Mouse (Mus musculus) natural killer cell, adult 2 months (primary cell): ENCODE measurements around the gene Cdc40.

Experiments
- DNase-seq, 2 experiments: peaks; one replicate each; pipeline ENCODE4 v3.0.0; 2022; ENCODE audit warnings: low spot score in 2 of 2

The Cdc40 gene

GRCm38 (mm10) chr10:40882831-40883643 lies at the start of gene Cdc40, which contains the start of gene Wasf1:
Gene Cdc40 (minus strand): TSS chr10:40883311.
Gene Wasf1 (plus strand): TSS chr10:40883475.
- peak; percentile 80 to 85 for DNase-seq

DNA sequence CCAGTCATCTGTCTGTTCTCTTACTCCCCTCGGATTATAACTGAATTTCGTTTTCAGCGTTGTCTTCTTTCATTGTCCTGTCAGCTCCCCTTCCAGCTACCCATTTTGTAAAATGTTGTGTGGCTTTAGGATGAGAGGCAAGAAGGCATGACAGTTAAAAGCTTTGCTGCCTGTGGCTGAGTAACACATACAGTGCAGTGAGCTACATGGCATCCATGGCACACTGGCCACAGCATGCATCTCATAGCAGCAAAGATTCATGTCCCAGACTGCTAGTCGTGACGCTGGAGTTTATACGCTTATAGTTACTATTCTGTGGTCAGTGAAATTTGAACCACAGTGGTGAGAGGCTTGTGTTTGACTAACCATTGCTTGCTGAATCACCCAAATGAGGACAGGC lies 36.4 kb upstream of the Cdc40 start:
- no peak for DNase-seq

DNA sequence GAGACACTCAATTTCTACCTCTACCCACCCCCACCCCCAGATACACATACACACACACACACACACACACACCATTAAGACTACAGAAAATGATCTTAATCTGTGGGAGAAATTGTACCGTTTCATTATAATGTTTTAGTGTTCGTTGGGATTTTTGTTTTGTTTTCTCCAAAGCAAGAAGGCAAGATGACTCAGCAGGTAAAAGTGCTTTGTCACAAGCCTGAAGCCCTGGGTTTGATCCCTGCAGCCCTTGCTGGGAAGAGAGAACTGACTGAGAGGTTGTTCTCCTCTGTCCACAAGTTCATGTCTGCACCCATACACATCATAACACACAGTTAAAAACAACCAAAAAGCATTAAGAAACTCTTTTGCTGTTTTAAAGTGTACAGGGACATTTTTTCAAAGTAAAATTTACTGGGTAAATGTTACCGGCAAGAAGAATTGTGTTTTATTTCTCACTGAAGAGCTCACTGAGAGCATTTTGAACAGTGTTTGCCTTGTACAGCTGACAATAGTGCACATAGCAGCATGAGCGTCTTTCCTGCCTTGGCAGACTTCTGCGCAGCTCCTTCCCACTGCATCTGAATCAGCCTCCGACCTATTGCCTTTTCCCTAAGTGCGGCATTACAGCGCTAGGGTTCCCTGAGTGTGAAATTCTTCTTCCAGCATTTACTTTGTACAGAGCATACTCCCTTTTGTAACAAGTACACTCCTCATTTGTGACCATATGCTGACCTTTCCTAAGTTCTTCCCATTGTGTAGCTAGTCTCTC lies 35.7 kb upstream of the Cdc40 start:
- DNase-seq: no peak

GRCm38 (mm10) chr10:40915240-40915639 lies 32.1 kb upstream of the Cdc40 start:
- no peak for DNase-seq

GRCm38 (mm10) chr10:40910811-40911210 lies 27.7 kb upstream of the Cdc40 start:
- DNase-seq: no peak

- no peak for DNase-seq
These were observed 25.5 kb upstream of the Cdc40 start for GRCm38 (mm10) chr10:40908580-40908979.

DNA sequence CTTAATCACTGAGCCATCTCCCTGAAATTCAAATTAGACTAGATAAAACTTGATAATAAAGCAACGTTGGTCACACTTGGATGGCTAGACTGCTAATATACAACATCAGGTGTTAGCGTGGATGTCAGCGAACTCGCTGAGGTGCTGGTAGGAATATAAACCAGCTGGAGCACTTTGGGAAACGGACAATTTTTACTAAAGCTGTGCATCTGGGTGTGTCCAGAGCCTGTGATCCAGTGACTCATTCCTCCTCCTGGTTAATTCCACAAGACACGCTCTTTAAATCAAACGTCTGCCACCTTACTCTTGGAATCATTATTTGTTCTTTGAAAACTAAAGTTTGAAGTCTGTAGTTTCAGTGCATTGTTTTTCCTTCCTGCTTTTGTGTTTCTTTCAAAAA lies 23.7 kb upstream of the Cdc40 start:
- no peak for DNase-seq

DNA sequence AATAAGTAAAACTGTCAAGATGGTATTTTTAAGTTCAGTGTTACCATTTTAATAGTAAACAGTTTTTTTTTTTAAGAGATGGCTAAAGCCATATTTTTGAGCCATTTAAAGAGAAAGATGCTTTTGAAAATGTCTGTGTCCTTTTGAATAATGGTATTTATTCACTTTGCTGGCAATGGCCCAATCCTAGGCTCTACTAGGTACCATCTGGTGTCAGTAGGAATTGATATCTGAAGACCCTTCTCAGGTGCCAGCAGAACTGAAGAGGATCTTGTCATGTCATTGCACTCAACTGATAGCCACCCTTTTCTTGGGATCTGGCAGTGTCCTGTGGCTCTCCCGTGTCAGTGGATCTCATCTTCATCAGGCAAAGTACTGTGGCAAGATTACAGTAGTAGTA lies 23.0 kb upstream of the Cdc40 start:
- DNase-seq: no peak

DNA sequence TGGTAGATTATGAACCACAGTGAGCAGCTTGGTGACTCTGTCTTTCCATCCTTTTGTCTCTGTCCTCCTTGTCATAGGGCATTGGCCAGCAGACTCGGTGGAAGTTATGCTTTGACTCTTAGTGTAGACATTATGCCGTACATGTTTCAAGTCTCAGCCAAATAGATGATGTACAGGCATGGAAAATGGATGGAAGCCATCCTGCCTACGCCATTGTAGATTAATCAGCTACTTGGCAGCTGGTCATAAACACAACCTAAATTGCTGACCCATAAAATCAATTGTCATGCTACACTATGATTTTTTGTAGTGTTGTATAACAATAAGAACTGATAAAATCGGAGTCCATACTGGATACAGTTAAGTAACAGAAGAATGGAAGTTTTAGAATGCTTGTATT lies 18.7 kb upstream of the Cdc40 start:
- DNase-seq: no peak

DNA sequence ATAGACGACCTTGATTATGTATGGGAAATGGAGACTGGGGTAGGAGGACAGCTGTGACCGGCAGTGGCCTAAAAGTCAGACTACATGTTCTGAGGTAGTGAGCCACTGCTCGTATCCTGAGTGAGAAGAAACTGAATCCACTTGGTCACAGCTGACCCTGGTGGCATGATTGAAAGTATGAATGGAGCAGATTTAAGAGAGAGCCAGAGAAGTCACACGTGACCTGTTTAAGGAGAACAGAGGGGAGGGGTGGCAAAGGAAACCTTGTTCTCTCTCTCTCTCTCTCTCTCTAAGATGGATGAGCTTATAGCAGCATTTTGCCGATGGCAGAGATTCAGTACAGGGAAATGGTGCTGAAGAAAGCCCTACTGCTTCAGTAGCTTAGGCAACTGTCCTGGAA lies 13.5 kb upstream of the Cdc40 start:
- DNase-seq: no peak

DNA sequence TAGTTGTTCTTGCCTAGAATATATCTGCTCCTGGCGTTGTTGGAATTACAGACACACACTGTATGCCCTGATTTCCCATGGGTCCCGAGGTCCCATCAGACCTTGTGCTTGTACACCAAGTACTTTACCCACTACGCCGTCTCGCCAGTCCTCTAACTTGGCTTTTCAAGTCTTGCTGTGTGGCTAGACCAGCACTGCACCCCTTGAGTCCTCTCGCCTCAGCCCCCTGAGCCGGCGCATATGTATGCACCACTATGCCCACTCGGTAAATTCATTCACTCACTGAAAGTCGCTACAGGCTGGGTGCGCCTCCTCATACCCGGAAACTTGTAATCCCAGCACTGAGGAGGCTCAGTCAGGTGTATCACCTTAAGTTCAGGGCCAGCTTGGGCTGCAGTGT lies 12.7 kb upstream of the Cdc40 start:
- DNase-seq: no peak

- DNase-seq: no peak
These were observed 6.0 kb upstream of the Cdc40 start for GRCm38 (mm10) chr10:40889146-40889545.

- no peak for DNase-seq
These were observed 4.2 kb upstream of the Cdc40 start for GRCm38 (mm10) chr10:40887316-40887715.

- no peak for DNase-seq
These were observed 2.3 kb upstream of the Cdc40 start for GRCm38 (mm10) chr10:40885432-40885831.

- peak in 1 of 2 experiments; percentile 2 for DNase-seq
These were observed 1.2 kb upstream of the Cdc40 start for GRCm38 (mm10) chr10:40884279-40884806.

GRCm38 (mm10) chr10:40883644-40884278 lies 650 bp upstream of the Cdc40 start:
- peak in 1 of 2 experiments; percentile 1 for DNase-seq

- DNase-seq: no peak
These were observed 778 bp downstream of the Cdc40 start for GRCm38 (mm10) chr10:40882333-40882732.

DNA sequence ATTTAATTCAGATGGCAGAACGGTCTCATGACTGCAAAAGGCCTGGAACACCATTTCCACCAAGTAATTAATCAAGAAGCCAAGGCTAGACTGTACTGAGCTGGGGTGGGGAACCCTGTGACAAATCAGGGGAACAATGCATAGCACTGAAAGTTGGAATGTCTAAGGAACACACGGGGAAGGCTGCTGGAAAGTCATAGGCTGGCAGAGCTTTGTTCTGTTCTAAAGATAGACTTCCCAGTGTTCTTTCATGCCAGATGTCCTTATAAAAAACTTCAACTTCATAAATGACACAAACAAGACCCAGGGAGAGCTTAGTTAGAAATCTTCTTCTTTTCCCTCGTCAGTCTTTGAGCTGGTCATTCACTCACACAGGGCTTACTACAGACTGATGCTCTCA lies 1.9 kb downstream of the Cdc40 start:
- no peak for DNase-seq

GRCm38 (mm10) chr10:40879969-40880368 lies 3.1 kb downstream of the Cdc40 start:
- no peak for DNase-seq

- DNase-seq: no peak
These were observed 4.9 kb downstream of the Cdc40 start for GRCm38 (mm10) chr10:40878246-40878645.

GRCm38 (mm10) chr10:40872052-40872451 lies 11.1 kb downstream of the Cdc40 start:
- no peak for DNase-seq

GRCm38 (mm10) chr10:40871301-40871700 lies 11.8 kb downstream of the Cdc40 start:
- DNase-seq: no peak
